Mouse (Mus musculus): ENCODE results near the gene Sf3a3. TPM values are rescaled to one million over a fixed set of nuclear protein-coding genes. Genes with fewer than 3 reads are reported as not detected.

Gene Sf3a3
- polyA plus RNA-seq (2015; fragmentation: Nextera tagmentation; extraction: Ambion mirVana) = 105 and 125 TPM in 2 replicates

DNA sequence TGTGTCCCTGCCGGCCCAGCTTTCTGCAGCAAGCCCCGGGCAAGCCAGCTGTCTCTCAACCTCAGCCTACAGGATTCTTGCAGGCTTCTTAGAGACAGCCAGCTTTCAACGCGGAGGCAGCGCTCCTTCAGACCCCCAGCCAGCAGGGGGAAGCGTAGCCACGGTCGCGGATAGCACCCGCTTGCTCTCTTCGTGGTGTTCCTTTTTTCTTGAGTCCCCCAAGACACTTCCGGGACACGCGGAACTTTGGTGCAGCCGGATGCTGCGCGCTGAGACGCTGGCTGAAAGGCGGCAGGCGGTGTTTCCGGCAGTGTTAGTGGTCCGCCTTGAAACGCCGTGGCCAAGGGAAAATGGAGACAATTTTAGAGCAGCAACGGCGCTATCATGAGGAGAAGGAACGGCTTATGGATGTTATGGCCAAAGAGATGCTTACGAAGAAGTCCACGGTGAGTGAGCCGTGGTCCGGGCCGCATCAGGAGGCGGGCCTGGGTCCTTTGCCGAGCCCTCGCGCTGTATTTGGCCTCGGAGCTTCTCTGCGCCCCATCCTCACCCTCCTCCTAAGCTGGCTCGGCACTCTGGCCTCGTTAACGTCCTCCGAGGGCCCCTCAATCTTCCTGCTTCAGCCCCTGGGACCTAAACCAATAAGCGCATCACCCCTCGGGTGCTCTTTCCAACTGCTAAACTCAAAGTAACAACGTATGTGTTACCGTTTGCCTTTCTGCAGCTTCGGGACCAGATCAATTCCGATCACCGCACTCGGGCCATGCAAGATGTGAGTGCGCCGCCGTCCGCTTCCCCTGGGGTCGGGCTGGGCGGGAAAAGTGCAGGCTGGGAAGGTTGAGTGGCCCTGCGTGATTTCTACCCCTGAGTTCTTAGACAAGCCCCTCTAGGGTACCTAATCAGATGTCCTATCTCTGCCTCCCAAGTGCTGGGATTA is at the start of gene Sf3a3:
Sf3a3 (plus strand) TSS at position 232 of the 937 bp plus-strand sequence.
- H3K4me2 ChIP-seq (ENCODE audit: low read depth, low read length) = peak within 1 kb of the TSS; percentile 94
- peaks cover 16% of the 10 kb centered on the region for H3K36me3 ChIP-seq (ENCODE audit: control insufficient read depth, insufficient read depth, low read length)
- H3K9me3 ChIP-seq (ENCODE audit: control insufficient read depth, low read length) = no peaks in the 10 kb centered on the region
- peaks cover 19% of the 10 kb centered on the region for H3K4me1 ChIP-seq (ENCODE audit: control insufficient read depth, insufficient read depth, low read length)
- peak within 1 kb of the TSS; percentile 93 for H3K9ac ChIP-seq (ENCODE audit: low read depth, low read length)
- H3K27me3 ChIP-seq (replicated peaks; ENCODE audit: control insufficient read depth, insufficient read depth, low read length) = no peaks in the 10 kb centered on the region
- peak; percentile 91 for ATAC-seq
- peak within 1 kb of the TSS; percentile 70 for H3K27ac ChIP-seq (ENCODE audit: low read length)
- WGBS = under 1% methylated on average over 57 of the region's 57 CpGs
- H3K4me3 ChIP-seq (ENCODE audit: low read length) = peak within 1 kb of the TSS; percentile 95

DNA sequence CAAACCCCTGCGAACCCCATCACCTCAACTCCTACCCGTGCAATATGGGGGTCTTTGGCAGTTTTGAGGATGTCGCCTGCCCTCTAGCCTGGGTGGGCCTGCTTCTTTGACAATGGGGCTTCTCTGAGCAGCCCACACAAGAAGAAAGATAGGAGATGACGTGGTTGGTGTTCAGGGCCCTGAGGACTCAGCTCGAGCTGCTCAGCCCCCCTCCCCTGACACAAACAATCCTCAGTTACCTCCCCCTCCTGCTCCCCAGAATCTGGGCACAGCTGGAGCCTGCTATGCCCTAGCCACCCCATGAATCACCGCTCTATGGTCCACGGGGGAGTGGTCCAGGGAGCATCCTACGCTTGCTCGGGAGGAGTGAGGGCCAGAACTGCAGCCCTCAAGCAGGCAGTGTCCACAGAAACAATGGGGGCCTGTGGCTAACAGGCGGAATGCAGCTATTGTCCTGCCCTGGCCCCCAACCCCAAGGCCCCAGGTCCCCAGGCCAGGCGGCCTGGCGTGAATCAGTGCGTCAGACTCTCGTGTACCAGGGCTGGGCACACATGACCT is 47.0 kb upstream of the Sf3a3 start:
- no peaks in the 10 kb centered on the region for H3K9me3 ChIP-seq (ENCODE audit: control insufficient read depth, low read length)
- H3K27me3 ChIP-seq (replicated peaks; ENCODE audit: control insufficient read depth, insufficient read depth, low read length) = peaks cover 37% of the 10 kb centered on the region
- no peaks in the 10 kb centered on the region for H3K36me3 ChIP-seq (ENCODE audit: control insufficient read depth, insufficient read depth, low read length)
- WGBS = 44% methylated on average over 14 of the region's 14 CpGs
- H3K27ac ChIP-seq (ENCODE audit: low read length) = no peak overlapping the region
- no peak overlapping the region for H3K4me2 ChIP-seq (ENCODE audit: low read depth, low read length)
- H3K9ac ChIP-seq (ENCODE audit: low read depth, low read length) = no peak overlapping the region
- no peaks in the 10 kb centered on the region for H3K4me1 ChIP-seq (ENCODE audit: control insufficient read depth, insufficient read depth, low read length)
- ATAC-seq = no peak
- no peak overlapping the region for H3K4me3 ChIP-seq (ENCODE audit: low read length)

DNA sequence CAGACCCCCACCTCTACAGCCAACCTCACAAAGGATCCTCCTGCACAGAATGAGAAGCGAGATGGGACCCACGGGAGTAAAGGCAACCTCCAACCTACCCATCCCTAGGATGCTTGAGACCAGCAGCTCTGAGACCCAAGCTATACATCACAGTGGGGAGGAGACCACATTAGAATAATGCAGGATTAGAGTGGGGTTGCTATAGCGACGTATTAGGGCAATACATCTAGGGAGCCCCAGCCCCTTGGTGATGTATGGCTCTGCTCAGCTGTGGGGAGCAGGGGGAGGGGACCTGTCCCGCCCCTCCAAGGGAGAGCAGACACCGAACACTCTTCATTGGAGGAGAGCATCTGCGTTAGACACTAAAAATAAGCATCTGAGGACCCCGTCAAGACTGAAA is 46.5 kb upstream of the Sf3a3 start:
- no peak for ATAC-seq
- Histone ChIP-seq H3K36me3 (ENCODE audit: control insufficient read depth, insufficient read depth, low read length) (no peaks in the 10 kb centered on the region), H3K4me3 (ENCODE audit: low read length) (no peak overlapping the region), H3K4me1 (ENCODE audit: control insufficient read depth, insufficient read depth, low read length) (no peaks in the 10 kb centered on the region), H3K9me3 (ENCODE audit: control insufficient read depth, low read length) (no peaks in the 10 kb centered on the region), H3K27ac (ENCODE audit: low read length) (no peak overlapping the region), H3K4me2 (ENCODE audit: low read depth, low read length) (no peak overlapping the region), H3K9ac (ENCODE audit: low read depth, low read length) (no peak overlapping the region), H3K27me3 (replicated peaks; ENCODE audit: control insufficient read depth, insufficient read depth, low read length) (peaks cover 32% of the 10 kb centered on the region)
- 18% methylated on average over 8 of the region's 8 CpGs for WGBS

DNA sequence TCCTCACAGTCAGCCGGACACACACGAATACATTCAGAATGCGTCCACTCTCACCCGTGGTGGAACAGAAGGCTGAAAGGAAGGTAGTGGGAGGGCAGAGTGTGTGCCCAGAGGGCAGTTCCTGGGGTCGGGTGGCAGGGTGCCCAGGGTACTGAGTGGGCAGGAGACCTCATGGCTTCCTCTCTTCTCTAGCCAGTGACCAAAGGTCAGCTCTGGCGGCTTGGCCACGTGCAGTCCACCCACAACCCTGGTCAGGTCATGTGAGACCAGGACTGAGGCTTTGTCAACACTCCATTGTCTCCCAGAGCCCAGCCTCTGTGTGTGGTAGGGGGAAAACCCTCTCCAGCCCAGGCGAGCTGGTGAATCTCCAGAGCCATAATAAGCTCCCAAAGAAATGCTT is 44.3 kb upstream of the Sf3a3 start:
- no peak overlapping the region for H3K4me3 ChIP-seq (ENCODE audit: low read length)
- H3K9ac ChIP-seq (ENCODE audit: low read depth, low read length) = no peak overlapping the region
- no peaks in the 10 kb centered on the region for H3K36me3 ChIP-seq (ENCODE audit: control insufficient read depth, insufficient read depth, low read length)
- peaks cover 24% of the 10 kb centered on the region for H3K27me3 ChIP-seq (replicated peaks; ENCODE audit: control insufficient read depth, insufficient read depth, low read length)
- no peak overlapping the region for H3K4me2 ChIP-seq (ENCODE audit: low read depth, low read length)
- no peaks in the 10 kb centered on the region for H3K9me3 ChIP-seq (ENCODE audit: control insufficient read depth, low read length)
- no peak overlapping the region for H3K27ac ChIP-seq (ENCODE audit: low read length)
- 61% methylated on average over 8 of the region's 8 CpGs for WGBS
- no peak for ATAC-seq
- no peaks in the 10 kb centered on the region for H3K4me1 ChIP-seq (ENCODE audit: control insufficient read depth, insufficient read depth, low read length)

DNA sequence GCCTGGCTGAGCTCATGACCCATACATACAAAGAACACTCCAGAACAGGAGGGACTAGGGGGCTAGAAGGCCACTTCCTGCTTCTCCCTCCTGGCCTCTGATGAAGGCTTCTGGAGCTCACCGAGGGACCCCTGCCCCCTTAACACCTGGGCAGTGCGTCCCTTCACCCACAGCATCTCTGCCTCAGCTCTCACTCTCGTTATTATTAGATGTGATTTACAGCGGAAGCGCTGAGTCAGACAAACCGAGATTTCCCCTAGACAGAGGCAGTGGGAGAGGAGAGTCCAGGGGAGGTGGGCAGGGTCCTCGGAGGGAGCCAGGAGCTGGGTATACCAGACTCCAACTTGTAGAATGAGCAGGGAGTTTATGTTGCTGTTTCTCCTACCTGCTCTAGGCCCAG is 43.0 kb upstream of the Sf3a3 start:
- Histone ChIP-seq H3K4me1 (ENCODE audit: control insufficient read depth, insufficient read depth, low read length) (no peaks in the 10 kb centered on the region), H3K9me3 (ENCODE audit: control insufficient read depth, low read length) (no peaks in the 10 kb centered on the region), H3K27me3 (replicated peaks; ENCODE audit: control insufficient read depth, insufficient read depth, low read length) (peaks cover 20% of the 10 kb centered on the region; the same call in 1 of the 2 replicates), H3K27ac (ENCODE audit: low read length) (no peak overlapping the region), H3K4me3 (ENCODE audit: low read length) (no peak overlapping the region), H3K36me3 (ENCODE audit: control insufficient read depth, insufficient read depth, low read length) (no peaks in the 10 kb centered on the region), H3K4me2 (ENCODE audit: low read depth, low read length) (no peak overlapping the region), H3K9ac (ENCODE audit: low read depth, low read length) (no peak overlapping the region)
- WGBS = 26% methylated on average over 7 of the region's 7 CpGs
- ATAC-seq = no peak

DNA sequence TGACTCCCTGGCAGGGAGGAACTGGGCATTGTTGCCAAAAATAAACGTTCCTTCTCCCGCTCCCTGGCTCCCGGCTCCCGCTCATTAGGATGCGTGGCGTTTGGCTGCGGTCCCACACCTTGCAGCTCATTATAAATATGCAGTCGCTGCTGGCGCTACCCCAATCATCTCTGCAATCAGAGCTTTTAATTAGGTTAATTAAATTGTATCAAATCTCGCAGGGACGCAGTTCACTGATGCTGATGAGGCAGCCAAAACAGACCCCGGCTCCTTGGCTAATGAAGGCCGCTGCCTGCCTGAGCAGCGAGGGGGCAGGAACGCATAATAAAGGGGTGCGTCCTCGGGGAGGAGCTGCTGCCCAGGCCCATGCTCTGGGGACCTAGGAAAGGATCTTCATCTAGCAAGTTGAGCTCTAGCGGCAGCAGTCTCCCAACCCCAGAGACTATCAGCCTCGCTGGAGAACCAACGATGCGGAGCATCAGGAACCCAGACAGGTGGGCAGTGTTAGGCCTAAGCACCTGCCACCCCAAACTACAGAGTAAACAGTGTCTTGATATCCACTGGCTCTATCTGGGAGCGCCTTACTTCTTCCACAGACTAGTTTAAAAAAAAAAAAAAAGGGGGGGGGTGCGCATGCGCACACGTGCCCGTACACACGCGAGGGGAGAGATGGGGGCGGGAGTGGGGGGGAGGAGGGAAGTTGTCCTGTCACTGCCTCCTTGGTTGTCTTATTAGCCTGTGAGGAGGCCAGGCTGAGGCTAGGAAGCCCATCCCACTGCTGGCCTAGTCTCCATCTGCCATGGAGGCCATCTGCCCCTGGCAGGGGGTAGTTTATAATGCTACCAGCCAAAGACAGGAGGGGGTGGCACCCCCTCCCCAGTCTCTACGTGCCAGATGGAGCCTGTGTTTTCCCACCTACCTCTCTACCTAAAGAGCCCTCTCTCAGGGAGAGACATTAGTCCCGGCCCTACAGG is 41.9 kb upstream of the Sf3a3 start:
- H3K4me3 ChIP-seq (ENCODE audit: low read length) = no peak overlapping the region
- no peaks in the 10 kb centered on the region for H3K4me1 ChIP-seq (ENCODE audit: control insufficient read depth, insufficient read depth, low read length)
- H3K27me3 ChIP-seq (replicated peaks; ENCODE audit: control insufficient read depth, insufficient read depth, low read length) = peaks cover 20% of the 10 kb centered on the region; the same call in 1 of the 2 replicates
- 7% methylated on average over 31 of the region's 31 CpGs for WGBS
- 0 out of 2 replicates have a peak, but pooled peaks have one; percentile 23 for ATAC-seq
- H3K9me3 ChIP-seq (ENCODE audit: control insufficient read depth, low read length) = no peaks in the 10 kb centered on the region
- H3K27ac ChIP-seq (ENCODE audit: low read length) = no peak overlapping the region
- H3K4me2 ChIP-seq (ENCODE audit: low read depth, low read length) = peak overlapping the region; percentile 31; the same call in 1 of the 2 replicates
- no peaks in the 10 kb centered on the region for H3K36me3 ChIP-seq (ENCODE audit: control insufficient read depth, insufficient read depth, low read length)
- no peak overlapping the region for H3K9ac ChIP-seq (ENCODE audit: low read depth, low read length)

DNA sequence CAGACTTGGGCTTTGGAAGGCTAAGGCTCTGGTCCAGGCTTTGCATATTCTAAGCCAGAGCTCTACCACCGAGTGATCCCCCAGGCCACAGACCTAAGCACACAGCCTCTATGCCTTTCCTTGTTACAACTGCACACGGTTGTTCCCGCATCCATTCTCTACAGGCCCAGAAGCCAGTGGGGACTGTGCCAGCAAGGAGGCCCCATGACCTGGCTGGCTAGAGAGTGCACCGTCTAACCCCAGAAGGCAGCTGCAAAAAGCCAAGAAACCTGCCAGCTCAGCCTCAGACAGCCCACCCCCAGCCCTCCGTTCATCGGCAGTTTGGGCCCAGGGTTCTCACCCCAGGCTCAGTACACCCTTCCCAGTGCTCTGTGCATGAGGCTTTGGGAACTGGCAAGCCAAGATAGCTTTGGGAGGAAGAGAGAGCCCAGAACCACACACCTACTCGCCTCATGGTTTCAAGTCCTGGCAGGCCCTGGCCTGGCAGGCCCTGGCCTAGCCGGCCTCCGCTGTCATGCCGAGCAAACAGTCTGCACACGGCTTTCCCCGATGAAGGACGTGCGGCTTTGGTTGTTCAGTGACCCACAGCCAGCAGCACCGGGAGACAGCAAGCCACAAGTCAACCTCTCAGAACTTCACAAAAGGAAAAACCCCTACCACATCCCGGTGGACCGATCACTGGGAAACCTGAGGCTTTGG is 40.1 kb upstream of the Sf3a3 start:
- Histone ChIP-seq H3K9ac (ENCODE audit: low read depth, low read length) (no peak overlapping the region), H3K27me3 (replicated peaks; ENCODE audit: control insufficient read depth, insufficient read depth, low read length) (peaks cover 11% of the 10 kb centered on the region; the same call in 1 of the 2 replicates), H3K27ac (ENCODE audit: low read length) (no peak overlapping the region), H3K4me3 (ENCODE audit: low read length) (no peak overlapping the region), H3K4me1 (ENCODE audit: control insufficient read depth, insufficient read depth, low read length) (no peaks in the 10 kb centered on the region), H3K36me3 (ENCODE audit: control insufficient read depth, insufficient read depth, low read length) (no peaks in the 10 kb centered on the region), H3K4me2 (ENCODE audit: low read depth, low read length) (no peak overlapping the region), H3K9me3 (ENCODE audit: control insufficient read depth, low read length) (no peaks in the 10 kb centered on the region)
- no peak for ATAC-seq
- WGBS = 70% methylated on average over 17 of the region's 17 CpGs

DNA sequence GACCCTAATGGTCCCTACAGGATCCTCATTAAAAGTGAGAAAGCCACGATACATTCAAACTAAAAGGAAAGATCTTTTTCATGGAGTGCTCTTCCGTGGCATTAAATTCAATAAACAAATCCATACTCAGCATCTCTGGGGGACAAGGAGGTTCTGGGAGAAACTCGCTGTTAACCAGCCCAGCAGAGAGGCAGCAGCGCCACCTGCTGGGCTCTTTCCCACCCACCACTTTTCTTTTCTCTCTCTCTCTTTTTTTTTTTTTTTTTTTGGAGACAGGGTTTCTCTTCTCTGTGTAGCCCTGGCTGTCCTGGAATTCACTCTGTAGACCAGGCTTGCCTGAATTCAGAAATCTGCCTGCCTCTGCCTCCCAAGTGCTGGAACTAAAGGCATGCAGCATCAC is 39.5 kb upstream of the Sf3a3 start:
- Histone ChIP-seq H3K4me1 (ENCODE audit: control insufficient read depth, insufficient read depth, low read length) (no peaks in the 10 kb centered on the region), H3K9ac (ENCODE audit: low read depth, low read length) (no peak overlapping the region), H3K4me2 (ENCODE audit: low read depth, low read length) (no peak overlapping the region), H3K9me3 (ENCODE audit: control insufficient read depth, low read length) (no peaks in the 10 kb centered on the region), H3K36me3 (ENCODE audit: control insufficient read depth, insufficient read depth, low read length) (peaks cover 2% of the 10 kb centered on the region; the same call in 1 of the 2 replicates), H3K27ac (ENCODE audit: low read length) (no peak overlapping the region), H3K27me3 (replicated peaks; ENCODE audit: control insufficient read depth, insufficient read depth, low read length) (peaks cover 10% of the 10 kb centered on the region; the same call in 1 of the 2 replicates), H3K4me3 (ENCODE audit: low read length) (no peak overlapping the region)
- peak; percentile 29; the same call in 1 of the 2 replicates for ATAC-seq
- 4% methylated on average over 4 of the region's 4 CpGs for WGBS
